Mouse (Mus musculus) G1E (cell line): ENCODE data around the gene Fam222b.

Experiments
- CTCF ChIP-seq: IDR thresholded peaks from 2 replicates; pipeline ENCODE4 v1.5.1; 2012; ENCODE audit warnings: low read depth, low read length, inconsistent platforms, mixed read lengths
- GATA1 ChIP-seq: IDR thresholded peaks from 2 replicates; pipeline ENCODE4 v1.6.1; 2012; ENCODE audit warnings: borderline replicate concordance, low read length, inconsistent platforms, mixed read lengths
- GATA2 ChIP-seq: IDR thresholded peaks from 2 replicates; pipeline ENCODE4 v1.6.1; 2012; ENCODE audit warnings: low read depth, low read length, inconsistent platforms, borderline replicate concordance
- POLR2AphosphoS5 ChIP-seq: IDR thresholded peaks from 2 replicates; pipeline ENCODE4 v1.6.1; 2012; ENCODE audit warnings: low read depth, low read length, inconsistent platforms; ENCODE audit not compliant: insufficient replicate concordance
- TAL1 ChIP-seq: conservative IDR thresholded peaks from 2 replicates; pipeline ENCODE4 v1.6.1; 2012; ENCODE audit warnings: low read depth, low read length, inconsistent platforms, mixed read lengths

DNA sequence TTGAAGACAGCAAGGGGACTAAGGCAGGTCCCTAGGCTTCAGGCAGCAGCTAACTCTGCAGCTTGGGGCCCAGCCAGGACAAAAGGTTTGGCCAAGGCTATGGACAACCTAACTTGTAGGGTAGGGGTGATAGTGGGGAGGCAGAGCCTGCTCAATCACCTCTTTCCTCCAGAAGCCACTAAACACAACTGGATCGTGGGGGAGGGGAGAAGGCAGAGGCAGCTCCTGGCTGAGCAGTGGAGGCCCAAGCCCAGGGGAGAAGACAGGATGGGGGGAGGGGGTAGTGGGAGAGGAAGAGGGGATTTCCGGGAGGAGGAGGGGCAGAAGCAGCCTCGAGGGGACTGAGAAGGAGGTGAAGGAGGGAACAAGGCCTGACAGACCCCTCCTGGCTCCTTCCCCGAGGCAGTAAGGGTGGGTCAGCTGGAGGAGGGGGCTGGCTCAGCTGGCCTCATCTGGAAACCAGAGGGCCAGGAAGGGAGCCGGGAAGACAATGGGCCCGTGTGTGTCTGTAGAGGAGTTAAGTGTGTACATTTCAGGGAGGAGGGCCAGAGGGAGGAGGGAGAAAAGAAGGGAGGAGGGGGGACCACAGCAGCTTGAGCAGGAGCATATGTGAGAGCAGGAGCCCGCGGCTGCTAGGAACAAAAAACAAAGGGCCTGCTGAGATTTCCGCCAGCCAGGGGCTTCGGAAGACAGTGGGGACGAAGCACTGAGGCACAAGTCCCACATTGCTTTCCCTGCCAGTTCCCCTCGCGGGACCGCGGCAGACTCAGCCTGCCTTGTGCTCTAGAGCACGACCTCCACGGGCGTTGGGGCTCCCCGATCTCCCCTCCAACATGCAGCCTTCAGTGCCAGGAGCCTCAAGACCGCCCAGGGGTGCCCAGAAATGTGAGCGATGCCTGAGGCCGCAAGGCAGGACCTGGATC lies 69.5 kb downstream of the Fam222b start:
- TF ChIP-seq CTCF (no peak), TAL1 (no peak), GATA1 (no peak), POLR2AphosphoS5 (no peak), GATA2 (no peak)
